Comparison of ENCODE assay signal across 13 mouse cellular contexts in genomic region chr5:13033332-13033731, GRCm38 (mm10).
"Had no signal": no experiment of that assay in that cellular context is flagged by ENCODE, and none has a peak within 500 bp of the region (broad histone marks: within the 10 kb centered on the region; RNA-seq: fewer than 3 reads in every experiment).

No protein-coding gene starts in this region.

- H3K4me3 ChIP-seq: left cerebral cortex, adult 2 months; limb, embryonic 12.5 days; liver, embryonic 15.5 days had no signal

- H3K27me3 ChIP-seq: limb, embryonic 12.5 days; liver, embryonic 15.5 days had no signal

- H3K9ac ChIP-seq: limb, embryonic 12.5 days; liver, embryonic 15.5 days had no signal

- H3K36me3 ChIP-seq: limb, embryonic 12.5 days; liver, embryonic 15.5 days had no signal

- H3K4me2 ChIP-seq: limb, embryonic 12.5 days; liver, embryonic 11.5 days; liver, embryonic 15.5 days; midbrain, embryonic 11.5 days had no signal

- H3K27ac ChIP-seq: left cerebral cortex, adult 2 months; limb, embryonic 12.5 days; liver, embryonic 15.5 days had no signal

- H3K9me3 ChIP-seq: limb, embryonic 12.5 days; liver, embryonic 15.5 days had no signal

- H3K4me1 ChIP-seq: liver, embryonic 15.5 days had no signal

- ATAC-seq: lung, postnatal 0 days; midbrain, embryonic 16.5 days had no signal

- DNase-seq: kidney, postnatal 14 days; lung, adult 2 months; lung, postnatal 36 days; right cerebral cortex, adult 18-20 months; right cerebral cortex, postnatal 25 days; thymus, postnatal 36 days had no signal
